Mouse (Mus musculus) activated CD4-positive, CD25-positive, alpha-beta regulatory T cell, adult 4 months (primary cell): ENCODE results near the gene Tomm5. TPM values are rescaled to one million over a fixed set of nuclear protein-coding genes. Genes with fewer than 3 reads are reported as not detected.
"Not testable (repeated sequence)": the region's sequence is repeated elsewhere in the genome, so short reads cannot be mapped to it uniquely, and the experiment has no call there.

Experiments
- ATAC-seq: one replicate; pipeline ENCODE4 v1.8.0; 2017
- polyA plus RNA-seq, 2 experiments: library from polyadenylated mRNA; unstranded; fragments of 100-300 nt; shearing (Covaris generic); gene quantifications; one replicate each; pipeline ENCODE4 v1.2.1; 2017

The Tomm5 gene
- polyA plus RNA-seq, 2 experiments from 2014 or later, result 150 TPM

DNA sequence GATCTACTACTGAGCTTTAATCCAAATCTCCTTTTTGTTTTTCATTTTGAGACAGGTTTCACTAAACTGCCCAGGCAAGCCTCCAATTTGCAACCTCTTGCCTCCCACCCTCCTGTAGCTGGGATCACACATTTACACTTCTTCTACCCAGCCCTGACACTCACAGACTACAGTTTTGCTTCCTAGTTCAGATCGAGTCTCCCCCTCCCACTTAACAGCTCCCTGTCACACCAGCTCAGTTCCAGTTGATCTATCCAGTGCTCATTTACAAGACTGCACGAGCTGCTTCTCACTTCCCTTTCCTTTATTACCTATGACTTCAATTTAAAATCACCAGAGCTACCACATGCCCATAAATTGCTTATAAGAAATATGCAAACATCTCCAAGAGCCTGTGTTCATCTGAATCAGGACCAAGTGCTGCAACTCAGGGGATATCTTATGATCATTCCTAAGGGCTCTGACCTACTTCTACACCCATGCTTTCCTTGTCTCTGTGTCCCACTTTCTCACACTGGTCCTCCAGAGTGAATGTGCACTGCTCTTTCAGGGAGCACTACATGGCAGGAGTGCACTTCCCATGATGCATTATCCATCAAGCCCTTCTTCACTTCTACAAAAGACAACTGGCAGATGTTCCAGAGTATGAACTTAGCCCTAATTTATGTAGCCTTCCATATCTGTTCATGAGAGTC, 41.7 kb downstream of the Tomm5 start:
- ATAC-seq, result no peak

DNA sequence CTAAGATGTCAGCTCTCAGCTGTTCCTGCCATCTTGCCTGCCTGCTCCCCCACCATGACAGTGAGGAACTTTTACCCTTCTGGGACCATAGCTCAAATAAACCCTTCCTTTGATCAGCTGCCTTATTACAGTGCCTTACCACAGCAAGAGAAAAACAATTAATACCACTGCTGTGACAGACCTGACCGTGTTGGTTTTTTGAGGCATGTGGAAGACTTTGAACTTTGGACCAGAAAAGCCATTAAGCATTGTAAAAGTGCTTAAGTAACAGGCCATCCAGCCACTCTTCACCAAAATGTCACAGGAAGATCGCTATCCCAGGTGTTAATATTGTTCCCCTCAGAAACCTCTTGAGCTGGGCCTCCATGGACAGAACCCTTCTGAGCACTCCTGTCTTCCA, 43.3 kb downstream of the Tomm5 start:
- no peak for ATAC-seq

DNA sequence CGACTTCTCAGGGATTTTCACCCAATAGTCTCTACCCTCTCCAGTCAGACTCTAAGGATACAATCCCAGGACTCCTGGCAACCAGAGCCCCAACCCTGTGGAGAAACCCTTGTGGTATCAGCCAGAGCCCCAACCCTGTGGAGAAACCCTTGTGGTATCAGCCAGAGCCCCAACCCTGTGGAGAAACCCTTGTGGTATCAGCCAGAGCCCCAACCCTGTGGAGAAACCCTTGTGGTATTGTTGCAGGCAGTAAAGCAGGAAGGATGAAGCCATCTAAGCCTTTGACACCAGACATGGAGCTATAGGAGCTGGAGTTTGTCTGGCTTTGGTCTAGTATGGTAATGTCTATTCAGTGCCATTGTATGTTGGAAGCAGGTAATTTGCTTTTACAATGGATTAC, 44.1 kb downstream of the Tomm5 start:
- not testable (repeated sequence) for ATAC-seq

DNA sequence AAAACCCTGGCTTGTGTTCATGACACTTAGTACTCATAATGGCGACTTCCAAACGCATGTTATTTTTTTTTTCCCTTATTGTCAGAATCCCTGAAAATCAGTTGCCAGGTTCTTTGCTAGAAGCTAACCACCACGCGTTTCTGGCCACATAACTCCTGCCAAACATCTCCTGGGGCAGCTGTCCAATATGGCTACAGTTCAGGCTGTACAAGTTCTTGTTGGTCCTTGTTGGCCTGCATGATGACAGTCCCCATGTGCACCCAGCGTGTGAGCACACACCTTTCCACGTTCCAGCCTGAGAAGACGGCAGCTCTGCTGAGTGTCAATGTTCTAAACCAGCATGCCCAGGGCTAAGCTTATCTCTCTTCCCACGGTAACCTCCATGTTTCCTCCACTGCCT, 52.5 kb downstream of the Tomm5 start:
- no peak for ATAC-seq

Other genes with a start within 250 kb of the Tomm5 start
- gene Grhpr, start 126.7 kb downstream of the Tomm5 start, polyA plus RNA-seq, result 10 to 100 TPM; 16.1 to 26.4 TPM
- gene Zbtb5, start 95.7 kb downstream of the Tomm5 start, polyA plus RNA-seq, result 1 to 10 TPM; 6.5 to 8.9 TPM
- gene Polr1e, start 89.5 kb downstream of the Tomm5 start, polyA plus RNA-seq, result 10 to 100 TPM; 39.7 to 56.8 TPM
- under 1 TPM; 0.62 to 0.93 TPM for gene Fbxo10, start 23.5 kb downstream of the Tomm5 start, polyA plus RNA-seq
- not detected for gene Frmpd1, start 76.8 kb upstream of the Tomm5 start, polyA plus RNA-seq
- 10 to 100 TPM; 13.9 to 14.9 TPM for gene Trmt10b, start 189.0 kb upstream of the Tomm5 start, polyA plus RNA-seq
- gene Dcaf10, start 234.0 kb upstream of the Tomm5 start, polyA plus RNA-seq, result 1 to 10 TPM; 1.4 to 2.6 TPM
- gene Exosc3, start 234.6 kb upstream of the Tomm5 start, polyA plus RNA-seq, result 10 to 100 TPM; 45.0 to 60.6 TPM